Mouse (Mus musculus): ENCODE measurements around the gene Lnx2.
A peak's percentile ranks its signal among the peaks of the same experiment; 100 is the strongest.

Gene Lnx2

DNA sequence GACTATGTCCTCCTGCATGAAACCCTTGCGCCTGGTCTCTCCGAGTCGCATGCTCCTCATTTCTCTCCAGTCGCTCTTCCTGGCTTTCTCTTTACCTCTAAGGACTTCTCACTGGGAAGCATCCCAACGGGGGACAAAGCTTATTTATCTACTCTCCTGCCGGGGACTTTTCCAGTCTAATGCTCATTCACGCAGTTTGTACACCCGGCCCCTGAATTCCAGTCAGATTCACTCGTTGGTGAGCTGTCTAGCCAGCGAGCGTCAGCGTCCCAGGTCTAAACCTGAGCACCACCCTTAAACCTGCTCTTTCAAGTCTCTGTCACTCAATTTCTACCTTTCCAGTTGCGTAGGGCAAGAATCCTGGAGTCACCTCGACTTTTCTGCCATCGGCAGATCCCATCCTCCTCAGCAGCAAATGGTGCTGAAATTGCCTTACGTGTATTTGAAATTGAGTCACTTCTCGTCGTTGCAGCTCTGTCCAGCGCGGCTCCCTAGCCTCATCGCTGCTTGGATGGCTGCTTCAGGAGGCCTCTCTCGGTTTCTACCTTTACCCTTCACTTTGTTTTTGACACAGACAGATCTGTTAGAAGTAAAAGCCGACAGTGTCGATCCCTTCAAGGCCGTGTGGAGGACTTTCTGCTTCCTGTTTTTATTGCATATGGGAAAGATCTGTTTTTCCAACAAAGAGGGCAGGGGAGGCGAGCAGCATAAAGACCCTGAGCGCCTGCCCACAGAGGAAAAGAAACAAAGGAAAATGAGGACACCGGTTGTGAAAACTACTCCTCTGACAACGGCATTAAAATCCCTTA lies 24.7 kb downstream of the Lnx2 start:
- DNase-seq (ENCODE audit: low spot score), result no peak

DNA sequence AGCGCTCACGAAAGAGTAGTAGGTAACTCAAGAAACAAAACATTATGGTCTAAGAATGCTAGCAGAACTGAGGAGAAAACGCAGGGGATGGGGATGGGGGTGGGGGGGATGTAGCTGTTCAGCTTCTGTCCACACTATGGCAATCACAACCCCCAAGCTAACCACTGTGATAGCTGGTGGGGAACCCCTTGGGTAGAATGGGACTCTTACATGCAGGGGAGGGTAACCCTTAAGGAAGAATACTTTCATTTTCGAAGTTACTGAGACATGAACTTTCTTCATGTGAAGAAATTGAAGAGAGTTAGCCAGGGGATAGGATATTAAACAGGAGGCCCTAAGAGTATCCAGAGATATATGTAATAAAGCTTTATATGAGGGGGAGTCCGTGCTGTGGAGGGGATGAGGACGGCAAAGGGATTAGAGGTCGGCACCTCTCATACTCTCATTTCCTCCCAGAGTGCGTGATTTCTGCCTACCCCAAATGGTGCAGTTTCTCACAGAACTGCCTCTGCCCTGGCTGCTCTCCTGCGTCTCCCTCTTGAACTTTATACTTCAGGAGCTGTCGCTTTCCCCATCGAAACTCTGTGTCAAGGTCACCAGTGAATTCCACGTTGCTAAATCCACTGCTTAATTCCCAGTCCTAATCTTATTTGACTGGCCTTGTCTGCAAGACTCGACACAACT lies 25.4 kb downstream of the Lnx2 start:
- no peak for DNase-seq (ENCODE audit: low spot score)

DNA sequence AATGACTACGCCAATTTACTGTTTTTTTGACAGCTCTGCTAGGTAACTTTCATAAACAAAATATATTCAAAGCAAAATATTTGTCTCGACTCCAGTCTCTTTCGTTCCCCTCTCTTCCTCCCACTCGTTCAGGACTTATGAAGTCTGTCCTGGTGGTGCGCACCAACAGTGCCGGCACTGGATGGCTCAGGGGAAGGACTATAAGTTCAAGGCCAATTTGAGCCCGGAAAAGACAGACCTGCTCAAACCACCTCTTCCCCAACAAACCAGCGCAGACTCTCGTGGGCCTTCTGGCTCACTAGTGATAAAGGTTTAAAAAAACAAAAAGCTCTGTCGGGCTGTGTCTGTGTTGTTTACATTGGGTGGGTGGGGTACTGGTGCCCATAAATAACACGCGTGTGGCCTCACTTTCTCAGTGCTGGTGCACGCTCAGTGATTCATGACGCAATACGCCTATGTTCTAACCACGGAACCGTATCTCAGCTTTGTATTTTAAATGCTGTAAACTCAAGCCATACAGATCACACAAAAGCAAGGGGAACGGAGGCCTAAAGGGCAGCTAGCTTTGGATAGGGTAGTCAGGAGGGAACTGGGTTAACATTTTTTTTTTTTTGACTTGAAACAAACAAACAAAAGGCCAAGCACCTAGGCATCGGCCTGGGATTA lies 26.7 kb downstream of the Lnx2 start:
- DNase-seq (ENCODE audit: low spot score), result no peak

DNA sequence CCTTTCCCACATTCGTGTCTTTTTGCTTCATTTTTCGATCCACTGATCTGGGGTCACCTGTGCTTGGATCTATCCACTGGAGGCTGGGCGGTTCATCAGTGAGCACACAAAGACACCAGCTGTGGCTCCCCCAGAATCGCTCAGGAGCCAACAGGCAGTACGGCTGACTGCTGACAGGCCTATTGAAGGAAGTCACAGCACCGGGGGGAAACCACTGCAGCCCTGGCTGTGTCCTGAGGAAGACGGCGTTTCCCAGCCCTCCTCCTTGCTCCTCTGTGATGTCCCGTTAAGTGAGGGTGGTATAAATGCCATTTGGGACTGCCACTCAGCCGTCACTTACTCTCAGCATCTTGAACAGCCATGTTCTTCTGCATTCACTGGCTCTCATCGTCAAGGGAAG lies 30.5 kb downstream of the Lnx2 start:
- no peak for DNase-seq (ENCODE audit: low spot score)

DNA sequence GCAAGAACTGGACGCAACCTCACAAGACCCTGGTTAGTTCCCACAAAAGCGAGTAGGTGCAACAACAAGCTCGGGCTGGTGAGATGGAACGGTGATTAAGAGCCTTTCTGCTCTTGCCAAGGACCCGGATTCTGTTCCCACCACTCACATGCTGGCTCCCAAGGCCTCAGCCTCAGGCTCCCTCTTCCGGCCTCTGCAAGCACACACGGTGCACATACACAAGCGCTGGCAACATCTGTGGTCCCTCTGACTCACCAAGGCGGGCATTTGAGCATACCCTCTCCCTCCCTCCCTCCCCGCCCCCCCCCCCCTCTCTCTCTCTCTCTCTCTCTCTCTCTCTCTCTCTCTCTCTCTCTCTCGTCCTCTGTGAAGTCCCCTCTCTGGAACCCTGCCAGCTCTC lies 31.1 kb downstream of the Lnx2 start:
- DNase-seq (ENCODE audit: low spot score), result no peak

DNA sequence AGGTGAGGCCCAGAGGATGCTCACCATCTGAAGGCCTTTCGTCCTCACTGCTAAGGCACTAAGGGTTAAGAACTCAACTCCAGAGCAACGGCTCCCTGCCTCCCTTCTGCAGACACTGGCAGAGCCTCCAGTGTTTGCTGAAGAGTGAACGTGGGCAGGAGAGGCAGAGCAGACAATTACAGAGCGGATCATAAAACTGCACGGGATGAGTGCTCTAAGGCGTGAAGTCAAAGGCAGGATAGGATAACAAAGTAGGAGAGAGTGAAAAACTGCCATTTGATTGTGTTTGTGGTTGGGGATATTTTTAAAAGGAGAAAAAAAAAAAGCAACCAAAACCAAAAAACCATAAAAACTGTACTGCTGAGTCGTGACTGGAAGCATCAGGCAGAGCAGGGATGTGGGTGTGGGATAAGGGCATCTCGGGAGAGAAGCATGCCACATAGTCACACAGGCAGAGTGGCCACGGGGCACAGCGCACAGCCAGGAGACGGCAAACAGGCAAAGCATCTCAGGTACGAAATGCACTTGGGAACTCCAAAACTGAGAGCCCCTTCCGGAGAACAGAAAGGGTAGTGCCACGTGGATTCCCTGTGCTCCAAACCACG lies 33.0 kb downstream of the Lnx2 start:
- DNase-seq (ENCODE audit: low spot score), result no peak

DNA sequence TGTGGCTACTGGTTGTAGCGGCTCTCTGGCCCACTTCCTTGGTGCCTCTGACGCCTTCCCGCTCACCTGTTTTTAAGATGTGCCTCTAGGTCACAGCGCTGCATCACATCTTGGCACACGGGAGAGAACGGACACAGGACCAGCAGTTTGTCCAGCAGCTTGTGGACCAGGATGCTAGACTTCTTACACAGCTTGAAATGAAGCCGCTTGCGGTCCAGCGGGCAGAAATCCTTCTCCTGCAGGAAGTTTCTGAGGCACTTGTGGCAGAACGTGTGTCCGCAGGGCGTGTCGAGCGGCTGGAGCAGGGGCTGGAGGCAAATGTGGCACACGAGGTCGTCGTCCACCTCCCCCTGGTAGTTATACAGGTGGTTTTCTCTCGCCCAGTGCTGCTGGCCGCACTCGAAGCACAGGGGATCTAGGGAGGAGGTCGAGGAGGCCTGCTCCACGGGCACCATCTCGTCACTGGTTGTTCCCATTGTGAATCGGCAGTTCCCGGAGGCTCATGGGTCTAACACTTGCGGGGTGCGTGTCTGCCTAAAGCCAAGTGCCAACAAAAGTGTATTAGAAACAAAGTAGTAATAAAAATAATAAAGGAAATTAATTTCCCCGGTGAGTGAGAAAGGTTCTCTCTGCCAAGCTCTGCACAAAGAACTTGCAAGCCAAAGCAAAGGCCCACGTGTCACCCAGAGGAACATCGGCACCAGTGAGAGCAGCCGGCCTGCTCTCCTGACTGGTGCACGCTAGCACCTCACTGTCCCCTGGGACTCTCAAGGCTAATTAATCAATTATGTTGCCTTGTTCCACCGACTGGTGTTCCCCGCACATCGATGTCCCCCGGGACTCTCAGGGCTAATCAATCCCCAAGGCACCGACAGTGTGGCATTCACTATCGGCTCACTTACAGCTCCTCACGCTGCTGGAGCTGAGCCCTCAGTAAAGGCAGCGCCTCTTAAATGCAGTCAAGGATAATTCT lies 34.1 kb downstream of the Lnx2 start:
- peak; percentile 36 for DNase-seq (ENCODE audit: low spot score)

DNA sequence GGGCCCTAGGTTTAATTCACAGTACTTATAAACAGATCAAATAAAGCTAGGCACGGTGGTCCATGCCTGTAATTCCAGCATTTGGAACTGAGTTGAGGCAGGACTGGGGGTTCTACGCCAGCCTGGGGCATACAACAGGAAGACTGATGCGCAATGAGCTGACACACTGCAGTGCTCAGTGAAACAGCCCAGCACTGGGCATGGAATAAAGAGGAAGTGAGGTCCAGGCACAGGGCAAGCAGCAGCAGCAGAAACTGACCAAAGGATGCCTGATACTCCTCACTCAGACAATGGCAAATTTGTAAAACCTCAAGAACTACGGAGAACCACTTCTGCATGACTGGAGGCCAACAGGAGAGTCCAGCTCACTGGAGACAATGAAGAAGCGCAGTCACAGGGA lies 37.0 kb downstream of the Lnx2 start:
- DNase-seq (ENCODE audit: low spot score), result no peak

DNA sequence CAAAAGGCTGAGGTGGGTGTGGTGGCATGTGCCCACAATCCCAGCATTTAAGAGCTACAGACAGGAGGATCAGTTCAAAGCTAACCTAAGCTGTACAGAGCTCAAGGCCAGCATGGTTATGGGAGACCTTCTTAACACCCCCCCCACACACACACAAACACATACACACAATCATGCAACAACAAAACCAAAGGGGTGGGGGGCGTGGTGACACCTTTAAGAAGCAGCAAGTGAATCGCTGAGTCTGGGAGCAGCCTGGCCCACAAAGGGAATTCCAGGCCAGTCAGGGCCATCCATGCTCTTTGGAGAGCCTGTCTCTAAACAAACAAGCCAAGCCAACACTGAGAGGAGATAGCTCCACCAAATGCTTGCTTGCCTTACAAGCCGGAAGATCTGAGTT lies 38.8 kb downstream of the Lnx2 start:
- no peak for DNase-seq (ENCODE audit: low spot score)

DNA sequence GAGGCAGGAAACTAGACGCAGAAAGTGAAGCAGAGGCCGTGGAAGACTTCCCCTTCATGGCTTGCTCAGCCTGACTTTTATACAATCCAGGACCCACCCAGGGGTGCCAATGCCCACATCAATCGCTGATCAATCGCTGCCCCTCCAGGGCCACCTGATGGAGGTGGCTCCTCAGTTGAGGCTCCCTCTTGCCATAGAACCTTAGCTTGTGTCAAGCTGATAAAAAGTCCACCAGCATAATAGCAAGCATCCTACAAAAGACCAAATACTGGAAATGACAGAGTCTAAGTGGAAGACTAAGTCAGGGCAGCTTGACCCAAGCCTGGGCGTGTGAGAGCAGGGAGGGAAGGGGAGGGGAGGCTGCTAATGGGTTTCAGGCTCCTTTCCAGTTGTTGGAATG lies 39.7 kb downstream of the Lnx2 start:
- DNase-seq (ENCODE audit: low spot score), result no peak

DNA sequence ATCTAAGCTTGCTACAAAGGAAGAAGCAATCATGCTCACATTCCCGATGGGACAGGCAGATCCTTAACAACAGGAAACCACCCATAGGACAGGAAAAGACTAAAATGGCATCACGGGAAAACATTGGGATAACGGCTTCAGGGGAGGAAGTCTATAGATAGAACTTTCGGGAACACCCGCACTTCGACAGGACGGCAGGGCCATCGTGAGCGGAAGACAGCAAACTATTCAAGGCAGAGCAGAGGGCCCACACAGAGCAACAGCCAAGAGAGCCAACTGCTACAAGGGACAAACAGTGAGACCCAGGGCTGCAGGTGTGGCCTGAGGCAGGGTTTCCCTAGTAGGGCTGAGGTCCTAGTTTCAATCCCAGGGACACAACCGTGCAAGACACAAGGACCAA lies 40.4 kb downstream of the Lnx2 start:
- no peak for DNase-seq (ENCODE audit: low spot score)

DNA sequence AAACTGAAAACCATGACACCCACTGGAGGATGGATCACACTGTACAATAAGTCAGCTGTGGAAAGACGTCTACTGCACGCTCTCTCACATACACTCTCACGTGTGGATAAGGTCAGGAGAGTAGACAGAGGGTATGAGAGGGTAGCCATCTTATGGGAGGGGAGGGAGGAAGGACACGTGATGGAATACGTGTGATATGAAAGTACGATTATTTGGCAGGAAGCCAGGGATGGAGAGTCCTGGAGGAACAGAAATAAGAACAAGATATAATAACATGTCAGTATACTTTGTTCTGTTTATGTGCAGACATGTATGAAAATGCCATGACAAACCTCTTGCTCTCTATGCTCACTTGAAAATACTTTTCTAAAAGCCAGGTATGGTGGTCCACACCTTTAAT lies 41.1 kb downstream of the Lnx2 start:
- DNase-seq (ENCODE audit: low spot score), result no peak

DNA sequence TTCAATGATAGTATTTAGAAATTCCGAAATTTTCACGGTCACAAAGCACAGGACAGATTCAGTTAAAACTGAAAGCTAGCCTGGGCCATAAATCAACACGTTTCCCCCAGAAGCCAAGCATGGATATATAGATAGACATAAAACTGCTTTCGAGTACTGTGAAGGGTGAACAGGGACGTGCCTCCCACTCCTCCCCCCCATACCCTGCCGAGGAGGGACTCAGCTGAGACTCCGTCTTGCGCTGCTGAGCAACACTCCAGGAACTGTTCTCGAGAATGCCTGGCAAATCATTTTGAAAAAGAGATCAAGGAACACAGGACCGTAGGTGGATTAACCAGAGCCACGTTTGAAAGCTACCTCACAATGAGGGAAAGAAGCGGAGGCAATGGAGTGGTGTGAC lies 42.1 kb downstream of the Lnx2 start:
- DNase-seq (ENCODE audit: low spot score), result no peak

DNA sequence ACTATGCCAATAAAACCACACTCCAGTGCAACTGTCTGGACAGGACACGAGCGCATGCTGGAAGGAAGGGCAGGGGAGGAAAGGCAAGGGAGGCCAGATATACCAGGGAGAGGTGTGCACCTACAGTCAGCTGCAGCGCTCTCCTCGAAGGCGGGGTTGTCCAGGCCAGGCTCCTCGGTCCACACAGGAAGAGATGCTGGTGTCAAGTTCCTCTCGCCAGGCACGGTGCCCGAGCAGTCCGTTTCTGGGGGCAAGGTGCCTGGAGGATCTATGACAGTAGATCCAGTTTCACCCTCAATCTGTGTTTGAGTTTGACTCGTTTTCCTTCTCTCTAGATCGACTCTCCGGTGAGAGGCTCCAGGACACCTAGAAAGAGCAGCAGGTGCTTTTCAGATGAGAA lies 43.2 kb downstream of the Lnx2 start:
- no peak for DNase-seq (ENCODE audit: low spot score)

DNA sequence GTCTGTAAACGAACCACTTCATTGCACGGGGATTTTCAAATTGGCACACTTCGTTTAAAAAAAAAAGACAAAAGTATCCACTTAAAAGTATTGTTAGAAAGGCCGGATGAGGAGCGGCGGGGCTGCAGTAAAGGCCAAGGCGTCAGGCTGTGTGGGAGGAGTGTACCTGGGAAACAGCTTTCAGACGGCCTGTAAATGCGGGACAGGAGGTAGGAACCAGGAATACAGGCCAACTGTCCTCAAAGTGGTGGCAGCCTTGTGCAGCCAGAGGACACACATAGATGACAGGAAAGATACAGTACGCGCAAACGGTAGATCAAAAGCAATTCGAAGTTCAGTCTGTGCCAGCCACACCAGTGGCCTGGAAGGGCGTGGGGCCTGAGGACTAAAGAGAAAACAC lies 45.1 kb downstream of the Lnx2 start:
- no peak for DNase-seq (ENCODE audit: low spot score)

DNA sequence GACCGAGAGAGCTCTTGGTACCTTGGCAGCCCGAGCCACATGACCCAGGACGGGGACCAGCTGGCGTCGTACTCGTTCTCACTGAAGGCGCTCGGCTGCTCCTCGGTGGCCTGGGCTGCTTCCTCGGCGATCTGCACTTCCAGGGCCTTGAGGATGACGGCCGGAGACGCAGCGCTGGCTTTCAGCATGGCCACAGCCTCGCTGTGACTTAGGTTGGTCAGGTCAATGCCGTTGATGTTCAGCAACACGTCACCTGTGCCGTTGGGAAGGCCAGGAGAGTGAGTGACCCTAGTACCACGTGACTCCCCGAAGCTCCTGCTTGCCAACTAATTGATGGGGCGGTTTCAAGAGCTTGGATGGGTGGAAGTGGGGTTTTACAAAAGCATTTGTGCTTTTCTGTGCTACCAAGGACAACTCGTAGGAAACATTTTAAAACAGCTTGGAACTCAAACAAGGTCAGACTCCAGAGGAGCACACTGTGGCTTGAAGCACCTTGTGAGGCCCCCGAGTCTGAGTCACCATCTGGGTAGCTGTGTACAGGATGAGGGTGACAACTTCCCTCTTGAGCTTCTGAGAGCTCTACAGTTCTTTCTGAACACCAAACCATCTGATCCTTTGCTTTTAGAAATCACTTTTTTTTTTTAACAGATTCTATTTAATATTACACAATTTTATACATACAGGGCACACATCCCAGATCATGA lies 51.9 kb downstream of the Lnx2 start:
- no peak for DNase-seq (ENCODE audit: low spot score)

DNA sequence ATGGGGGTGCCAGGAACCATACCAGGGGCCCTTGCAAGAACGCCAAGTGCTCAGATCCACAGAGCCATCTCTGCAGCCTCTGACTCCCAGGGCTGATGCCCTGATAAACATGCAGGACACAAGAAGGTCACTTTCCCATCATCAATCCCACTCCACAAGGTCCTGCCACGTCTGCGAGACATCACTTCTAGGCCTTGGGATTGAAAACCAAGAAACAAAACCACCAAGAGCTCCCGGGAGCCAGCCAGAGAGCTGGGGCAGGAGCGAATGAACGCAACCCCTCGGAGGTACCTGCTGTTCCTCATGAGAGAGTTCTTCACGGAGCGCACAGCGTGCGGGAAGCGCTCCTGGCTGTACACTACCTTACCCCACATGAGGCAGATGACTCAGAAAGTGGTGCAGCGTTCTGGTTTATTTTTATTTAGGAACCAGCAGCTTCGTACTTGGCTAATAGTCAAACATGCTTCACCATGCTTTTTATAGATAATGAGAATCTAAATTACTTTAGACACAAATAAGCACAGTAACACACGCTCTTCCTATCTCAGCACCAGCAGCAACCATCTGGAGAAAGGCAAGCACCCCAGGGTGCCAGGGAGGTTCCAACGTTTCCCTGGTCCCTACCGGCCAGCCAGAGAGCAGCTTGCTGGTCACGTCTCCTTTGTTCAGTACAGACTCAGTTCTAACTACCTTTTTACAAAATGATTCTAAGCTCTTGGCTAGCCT lies 53.0 kb downstream of the Lnx2 start:
- no peak for DNase-seq (ENCODE audit: low spot score)

DNA sequence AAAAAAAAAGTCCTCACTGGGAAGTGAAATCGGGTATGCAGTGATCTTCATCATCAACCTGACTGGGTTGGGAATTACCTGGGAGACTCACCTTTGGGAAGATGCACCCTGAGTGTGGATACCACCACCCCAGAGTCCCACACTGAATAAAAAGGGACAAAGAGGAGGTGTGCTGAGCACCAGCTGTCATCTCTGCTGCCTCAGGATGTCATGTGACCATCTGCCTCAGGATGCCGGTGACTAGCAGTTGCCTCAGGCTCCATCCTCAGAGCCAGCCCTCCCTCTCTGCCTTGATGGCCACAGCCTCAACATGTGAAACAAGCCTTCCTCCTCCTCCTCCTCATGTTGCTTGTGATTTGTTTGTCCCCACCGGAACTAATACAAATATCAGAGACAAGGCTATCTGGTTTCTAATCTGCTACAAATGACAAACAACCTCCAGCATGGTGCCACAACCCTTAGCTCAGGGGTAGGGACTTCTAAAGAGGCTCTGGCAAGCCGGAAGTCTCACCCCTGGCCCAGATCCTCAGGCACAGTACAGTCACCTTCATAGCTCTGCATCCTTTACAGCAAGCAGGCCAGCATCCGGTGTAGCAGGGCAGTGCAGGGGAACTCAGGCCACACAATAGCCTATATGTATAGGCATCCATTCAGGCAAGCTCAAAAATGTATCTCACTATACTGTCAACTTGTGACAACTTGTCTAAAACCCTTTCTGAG lies 54.7 kb downstream of the Lnx2 start:
- DNase-seq (ENCODE audit: low spot score), result no peak

DNA sequence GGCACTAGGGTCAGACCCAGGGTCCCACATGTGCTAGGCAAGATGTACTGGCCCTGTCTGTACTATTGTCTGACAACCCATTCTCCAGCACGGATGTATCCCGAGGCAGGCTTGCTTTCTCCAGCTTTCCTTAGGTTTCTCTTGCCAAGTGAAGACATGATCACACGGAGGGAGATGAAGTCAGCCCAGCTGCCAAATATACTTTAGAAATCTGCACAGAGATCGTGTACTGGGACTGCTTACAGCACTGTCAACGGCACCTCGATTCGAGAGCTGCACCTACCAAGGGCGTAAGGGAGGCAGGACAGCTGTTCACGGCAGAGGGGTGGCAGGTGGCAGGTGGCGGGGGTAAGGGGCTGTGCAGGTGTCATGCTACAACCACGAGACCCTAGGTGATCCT lies 55.8 kb downstream of the Lnx2 start:
- no peak for DNase-seq (ENCODE audit: low spot score)

DNA sequence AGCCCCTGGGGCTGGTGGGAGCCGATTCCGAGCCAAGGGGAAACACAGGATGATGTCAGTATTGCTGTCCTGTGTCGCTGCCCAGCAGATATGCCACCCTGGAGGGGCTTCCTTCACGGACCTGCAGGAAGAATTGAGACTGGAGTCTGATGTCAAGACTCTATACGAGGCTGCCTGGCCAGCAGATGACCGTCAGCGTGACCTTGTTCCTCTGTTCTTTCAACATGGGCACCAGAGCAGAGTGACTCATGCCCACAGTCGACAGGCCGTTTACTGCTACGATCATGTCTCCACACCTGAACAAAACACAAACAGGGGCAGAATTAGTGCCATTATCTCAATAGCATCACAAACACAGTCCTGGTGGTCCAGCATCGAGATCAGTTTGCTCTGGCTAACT lies 57.6 kb downstream of the Lnx2 start:
- DNase-seq (ENCODE audit: low spot score), result no peak

All from embryo, embryonic 10.5 days (tissue).